Mouse (Mus musculus): ENCODE measurements around the gene Gpr65.

DNA sequence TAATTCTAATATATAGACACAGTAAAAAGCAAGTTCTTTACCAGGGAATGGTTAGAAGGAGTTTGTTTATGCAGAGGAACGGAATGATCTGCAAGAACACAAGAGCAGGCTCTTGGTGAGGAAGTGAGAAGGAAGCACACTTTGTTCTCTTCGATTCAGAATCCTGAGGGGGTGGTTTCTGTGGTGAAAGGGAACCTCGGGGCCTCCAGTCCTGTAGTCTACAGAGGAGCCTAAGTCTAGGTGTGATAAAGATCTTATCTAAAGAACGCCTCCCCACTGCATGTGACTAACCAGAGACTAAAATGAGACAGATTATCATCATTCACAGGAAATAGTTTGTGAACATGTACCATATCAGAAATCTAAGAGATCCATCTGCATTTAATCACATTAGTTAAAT is 21.6 kb upstream of the Gpr65 start:
- TF ChIP-seq CTCF (IDR thresholded peaks at IDR 0.05; ENCODE audit: control insufficient read depth, insufficient read depth, insufficient read length) (no peak), MAX (IDR thresholded peaks at IDR 0.05) (no peak), CEBPB (IDR thresholded peaks at IDR 0.05; ENCODE audit: low read depth) (no peak), USF1 (IDR thresholded peaks at IDR 0.05; ENCODE audit: low read depth) (no peak), MYOD1 (IDR thresholded peaks at IDR 0.05; ENCODE audit: control insufficient read depth, insufficient read length, low read depth) (no peak)
